ENCODE assay signal across 9 mouse cellular contexts in genomic region chr12:26456028-26456698, GRCm38 (mm10). TPM values are rescaled to one million over a fixed set of nuclear protein-coding genes. Genes with fewer than 3 reads are reported as not detected.
DNase-seq lines count a peak whose midpoint lies in the region; ATAC-seq lines count a peak whose summit lies in the region.
"Had no signal": no experiment of that assay in that cellular context is flagged by ENCODE, and none has a peak within 500 bp of the region (broad histone marks: within the 10 kb centered on the region; RNA-seq: fewer than 3 reads in every experiment).

Gene Rsad2 (minus strand): TSS chr12:26456452.

- intact Hi-C loops in heart, postnatal 25 days (cut with DNase I), result no loop called here
- intact Hi-C loops in left cerebral cortex, postnatal 36 days (cut with DNase I), result no loop called here

- H3K4me2 ChIP-seq in forebrain, embryonic 12.5 days, result 0 out of 2 replicates have a peak within 1 kb of the TSS, but pooled peaks have one; percentile 10
- peak within 1 kb of the TSS; percentile 46 for H3K4me2 ChIP-seq in stomach, embryonic 15.5 days
- H3K4me2 ChIP-seq: midbrain, embryonic 12.5 days had no signal

- H3K4me3 ChIP-seq in forebrain, embryonic 12.5 days (replicated peaks), result no peak within 1 kb of the TSS
- H3K4me3 ChIP-seq in stomach, embryonic 15.5 days (replicated peaks), result peak within 1 kb of the TSS; percentile 11
- H3K4me3 ChIP-seq: midbrain, embryonic 12.5 days had no signal

- ATAC-seq in forebrain, embryonic 12.5 days (ENCODE audit: low FRiP score), result no peak
- ATAC-seq in megakaryocyte progenitor cell, adult 5-6 weeks (replicated peaks; ENCODE audit: poor library complexity), result peak; percentile 81
- peak; percentile 88 for ATAC-seq in stomach, embryonic 15.5 days (ENCODE audit: insufficient read depth, low FRiP score, low read depth)

- H3K36me3 ChIP-seq in forebrain, embryonic 12.5 days (replicated peaks), result no peaks in the 10 kb centered on the region
- no peaks in the 10 kb centered on the region for H3K36me3 ChIP-seq in stomach, embryonic 15.5 days
- H3K36me3 ChIP-seq: midbrain, embryonic 12.5 days had no signal

- no peaks in the 10 kb centered on the region for H3K27me3 ChIP-seq in forebrain, embryonic 12.5 days
- no peaks in the 10 kb centered on the region for H3K27me3 ChIP-seq in stomach, embryonic 15.5 days (replicated peaks)
- H3K27me3 ChIP-seq: midbrain, embryonic 12.5 days had no signal

- H3K4me1 ChIP-seq in forebrain, embryonic 12.5 days, result peaks cover 7% of the 10 kb centered on the region
- peaks cover 8% of the 10 kb centered on the region for H3K4me1 ChIP-seq in stomach, embryonic 15.5 days

- 55% methylated on average over 13 of the region's 13 CpGs for WGBS in forebrain, embryonic 12.5 days
- 27% methylated on average over 13 of the region's 13 CpGs for WGBS in stomach, embryonic 15.5 days

- H3K9ac ChIP-seq in forebrain, embryonic 12.5 days, result no peak within 1 kb of the TSS
- H3K9ac ChIP-seq in stomach, embryonic 15.5 days, result no peak within 1 kb of the TSS
- H3K9ac ChIP-seq: midbrain, embryonic 12.5 days had no signal

- no peaks in the 10 kb centered on the region for H3K9me3 ChIP-seq in forebrain, embryonic 12.5 days
- no peaks in the 10 kb centered on the region for H3K9me3 ChIP-seq in stomach, embryonic 15.5 days
- H3K9me3 ChIP-seq: midbrain, embryonic 12.5 days had no signal

- no peak within 1 kb of the TSS for H3K27ac ChIP-seq in forebrain, embryonic 12.5 days
- H3K27ac ChIP-seq in stomach, embryonic 15.5 days, result peak within 1 kb of the TSS; percentile 26; the same call in 1 of the 2 replicates
- H3K27ac ChIP-seq: midbrain, embryonic 12.5 days had no signal

- DNase-seq in cerebellum, postnatal 14 days, result peak; percentile 15 to 30
- DNase-seq in cerebellum, adult 9-10 months, result no peak
- DNase-seq in adrenal gland, adult 2 months, result peak; percentile 85
- DNase-seq in heart, postnatal 25 days (ENCODE audit: low spot score), result peak; percentile 39
- peak; percentile 13 to 14 for DNase-seq in left cerebral cortex, postnatal 36 days (ENCODE audit: low spot score in 2 of 2)

RNA-seq across cellular contexts. Expression of gene Rsad2, which starts in this region (rescaled TPM):
- total RNA-seq in adrenal gland, adult 2 months (2021), result 10 to 100 TPM in 1 of 2 experiments, 1 to 10 TPM in 1; 7.6 to 23.4 TPM
- polyA plus RNA-seq in adrenal gland, adult 2 months (2012; rRNA removed), result 5.1 and 7.0 TPM in 2 replicates
- 0.36 and 0.79 TPM in 2 replicates for polyA plus RNA-seq in forebrain, embryonic 12.5 days (2016; fragmentation: Nextera tagmentation; extraction: Ambion mirVana)
- 10 to 100 TPM in 1 of 2 experiments, 1 to 10 TPM in 1; 9.6 to 12.4 TPM for total RNA-seq in heart, postnatal 25 days (2021)
- total RNA-seq in left cerebral cortex, postnatal 36 days (2021), result under 1 TPM; 0.36 to 0.86 TPM
- 0.96 and 1.3 TPM in 2 replicates for total RNA-seq in megakaryocyte progenitor cell, adult 5-6 weeks (2015)
- total RNA-seq in megakaryocyte progenitor cell, adult 5-6 weeks (2017), result 0.87 and 1.0 TPM in 2 replicates
- 1.5 and 1.6 TPM in 2 replicates for polyA plus RNA-seq in stomach, embryonic 15.5 days (2015; fragmentation: Nextera tagmentation; extraction: Ambion mirVana)

Comparison
In these comparisons a context has a peak if more than half of its experiments do, and no peak if none do; other contexts are left out.
1. Peak in DNase-seq in left cerebral cortex, postnatal 36 days; RNA of the gene not detected or under 1 TPM.